Mouse (Mus musculus) liver, embryonic 12.5 days (tissue): ENCODE data around the gene Hist1h3i. TPM values are rescaled to one million over a fixed set of nuclear protein-coding genes. Genes with fewer than 3 reads are reported as not detected.
A peak's percentile ranks its signal among the peaks of the same experiment; 100 is the strongest.
"Not testable (repeated sequence)": the region's sequence is repeated elsewhere in the genome, so short reads cannot be mapped to it uniquely, and the experiment has no call there.

ENCODE experiments used
- ATAC-seq: fragments of 200-750 bp; cut with Nextera tagmentation; 2 replicates; pipeline ENCODE4 v1.8.0; 2017; ENCODE audit warnings: moderate number of reproducible peaks, mild to moderate bottlenecking, moderate library complexity
- H3K27ac ChIP-seq: fragments of 300-500 bp; sonication (generic); 2 replicates; pipeline ENCODE4 v1.5.1; 2016; ENCODE audit warnings: mild to moderate bottlenecking
- H3K27me3 ChIP-seq: fragments of 300-500 bp; sonication (generic); replicated peaks from 2 replicates; pipeline ENCODE4 v1.6.1; 2016; ENCODE audit warnings: mild to moderate bottlenecking, moderate library complexity
- H3K36me3 ChIP-seq: fragments of 300-500 bp; sonication (generic); 2 replicates; pipeline ENCODE4 v1.6.1; 2016; ENCODE audit warnings: mild to moderate bottlenecking, moderate library complexity
- H3K4me1 ChIP-seq: fragments of 300-500 bp; sonication (generic); 2 replicates; pipeline ENCODE4 v1.6.1; 2016
- H3K4me2 ChIP-seq: fragments of 300-500 bp; sonication (generic); 2 replicates; pipeline ENCODE4 v1.6.1; 2016; ENCODE audit warnings: mild to moderate bottlenecking, moderate library complexity
- H3K4me3 ChIP-seq: fragments of 300-500 bp; sonication (generic); 2 replicates; pipeline ENCODE4 v1.5.1; 2016; ENCODE audit warnings: mild to moderate bottlenecking, moderate library complexity
- H3K9ac ChIP-seq: fragments of 300-500 bp; sonication (generic); 2 replicates; pipeline ENCODE4 v1.6.1; 2016; ENCODE audit warnings: mild to moderate bottlenecking, moderate library complexity
- H3K9me3 ChIP-seq: fragments of 300-500 bp; sonication (generic); replicated peaks from 2 replicates; pipeline ENCODE4 v1.6.1; 2016; ENCODE audit warnings: mild to moderate bottlenecking, moderate library complexity
- WGBS: fragments of 180-500 bp; shearing (Covaris S2); methylation state at CpG from one replicate; pipeline ENCODE4 v1.1.7; 2016; ENCODE audit not compliant: insufficient replicate concordance; 5-methylcytosine and 5-hydroxymethylcytosine counted together
- polyA plus RNA-seq: library from polyadenylated mRNA; unstranded; fragments of >200 nt; fragmentation: Nextera tagmentation; extraction: Ambion mirVana; gene quantifications from 2 replicates; pipeline ENCODE4 v1.2.1, GENCODE M21; 2016

Gene Hist1h3i
- polyA plus RNA-seq: 169 and 188 TPM in 2 replicates

DNA sequence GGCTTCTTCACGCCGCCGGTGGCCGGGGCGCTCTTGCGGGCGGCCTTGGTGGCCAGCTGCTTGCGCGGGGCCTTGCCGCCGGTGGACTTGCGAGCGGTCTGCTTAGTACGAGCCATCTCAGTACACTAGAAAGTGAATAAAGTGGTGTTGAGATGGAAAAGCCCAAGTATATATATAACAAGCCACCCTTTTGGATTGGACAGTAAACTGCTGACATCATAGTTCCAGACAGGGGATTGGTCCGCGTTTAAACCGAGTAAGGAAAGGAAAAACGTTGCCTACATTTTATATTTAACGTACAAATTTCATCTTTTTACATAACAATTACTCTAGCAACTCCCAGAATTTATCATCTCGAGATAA lies at the start of gene Hist1h3i:
TSS of gene Hist1h3i (minus strand) at position 116 of the 363 bp plus-strand sequence.
- Histone ChIP-seq H3K4me1 (peaks cover 59% of the 10 kb centered on the region), H3K27ac (peak within 1 kb of the TSS; percentile 100), H3K9ac (peak within 1 kb of the TSS; percentile 82), H3K9me3 (no peaks in the 10 kb centered on the region), H3K36me3 (no peaks in the 10 kb centered on the region), H3K4me3 (peak within 1 kb of the TSS; percentile 55), H3K4me2 (peak within 1 kb of the TSS; percentile 87), H3K27me3 (no peaks in the 10 kb centered on the region)
- under 1% methylated on average over 20 of the region's 20 CpGs for WGBS
- peak; percentile 52 for ATAC-seq

- H3K4me1 ChIP-seq: peaks cover 18% of the 10 kb centered on the region
- peak within 1 kb of the TSS; percentile 22; the same call in 1 of the 2 replicates for H3K4me3 ChIP-seq
- peak; percentile 70 for ATAC-seq
- peak within 1 kb of the TSS; percentile 84 for H3K27ac ChIP-seq
- 2% methylated on average over 29 of the region's 58 CpGs for WGBS
- H3K27me3 ChIP-seq, H3K36me3 ChIP-seq, H3K9me3 ChIP-seq: not testable (repeated sequence)
- H3K4me2 ChIP-seq: peak within 1 kb of the TSS; percentile 49
- H3K9ac ChIP-seq: peak within 1 kb of the TSS; percentile 56; the same call in 1 of the 2 replicates
These were observed 48.5 kb upstream of the Hist1h3i start, which contains the start of gene Hist1h4n for GRCm38 (mm10) chr13:21831418-21832394. Gene Hist1h4n, minus strand, starts transcription at chr13:21832196.

GRCm38 (mm10) chr13:21830344-21830743 lies 47.2 kb upstream of the Hist1h3i start:
- peak overlapping the region; percentile 60 for H3K4me2 ChIP-seq
- 74% methylated on average over 10 of the region's 10 CpGs for WGBS
- peak overlapping the region; percentile 63 for H3K9ac ChIP-seq
- H3K27ac ChIP-seq: peak overlapping the region; percentile 82
- peaks cover 18% of the 10 kb centered on the region for H3K4me1 ChIP-seq
- H3K9me3 ChIP-seq: no peaks in the 10 kb centered on the region
- no peak for ATAC-seq
- no peaks in the 10 kb centered on the region for H3K27me3 ChIP-seq
- H3K36me3 ChIP-seq: peaks cover 5% of the 10 kb centered on the region
- H3K4me3 ChIP-seq: peak overlapping the region; percentile 38

GRCm38 (mm10) chr13:21828511-21828910 lies 45.3 kb upstream of the Hist1h3i start:
- Histone ChIP-seq H3K27ac (peak overlapping the region; percentile 82; the same call in 1 of the 2 replicates), H3K9me3 (no peaks in the 10 kb centered on the region), H3K36me3 (peaks cover 5% of the 10 kb centered on the region), H3K9ac (0 out of 2 replicates have a peak overlapping the region, but pooled peaks have one; percentile 6), H3K4me1 (peaks cover 18% of the 10 kb centered on the region), H3K27me3 (no peaks in the 10 kb centered on the region), H3K4me3 (no peak overlapping the region), H3K4me2 (no peak overlapping the region)
- 79% methylated on average over 3 of the region's 3 CpGs for WGBS
- no peak for ATAC-seq

DNA sequence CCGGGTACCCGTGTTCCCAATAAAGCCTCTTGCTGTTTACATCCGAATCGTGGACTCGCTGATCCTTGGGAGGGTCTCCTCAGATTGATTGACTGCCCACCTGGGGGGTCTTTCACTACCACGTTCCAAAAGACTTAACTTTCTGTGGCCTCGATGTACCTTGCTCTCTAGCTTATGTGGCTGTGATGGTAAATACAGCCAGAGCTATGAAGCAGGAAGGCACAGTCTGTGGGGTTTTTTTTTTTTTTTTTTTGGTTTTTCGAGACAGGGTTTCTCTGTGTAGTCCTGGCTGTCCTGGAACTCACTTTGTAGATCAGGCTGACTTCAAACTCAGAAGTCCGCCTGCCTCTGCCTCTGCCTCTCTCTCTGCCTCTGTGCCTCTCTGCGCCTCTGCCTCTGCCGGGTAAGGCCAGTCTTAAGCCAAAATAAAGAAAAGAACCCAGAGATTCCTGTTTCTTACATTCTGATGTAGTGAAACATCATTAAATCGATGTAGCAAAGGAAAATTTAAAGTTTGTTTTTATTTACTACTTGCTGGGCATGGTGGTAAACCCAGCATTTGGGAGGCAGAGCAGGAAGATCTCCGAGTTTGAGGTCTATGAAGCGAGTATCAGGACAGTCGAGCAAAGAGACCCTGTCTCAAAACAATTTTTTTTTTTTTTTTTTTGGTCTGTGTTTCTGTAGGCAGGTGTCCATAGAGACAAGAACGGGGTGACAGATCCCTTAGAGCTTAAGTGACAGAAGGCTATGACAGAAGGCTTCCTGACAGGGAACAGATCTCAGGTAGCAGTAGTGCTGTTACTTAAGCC lies 37.1 kb upstream of the Hist1h3i start:
- H3K27me3 ChIP-seq, H3K9me3 ChIP-seq, H3K4me2 ChIP-seq, H3K4me1 ChIP-seq, H3K27ac ChIP-seq, H3K36me3 ChIP-seq, H3K4me3 ChIP-seq, H3K9ac ChIP-seq: not testable (repeated sequence)
- 73% methylated on average over 6 of the region's 16 CpGs for WGBS
- peak; percentile 57; the same call in 1 of the 2 replicates for ATAC-seq

DNA sequence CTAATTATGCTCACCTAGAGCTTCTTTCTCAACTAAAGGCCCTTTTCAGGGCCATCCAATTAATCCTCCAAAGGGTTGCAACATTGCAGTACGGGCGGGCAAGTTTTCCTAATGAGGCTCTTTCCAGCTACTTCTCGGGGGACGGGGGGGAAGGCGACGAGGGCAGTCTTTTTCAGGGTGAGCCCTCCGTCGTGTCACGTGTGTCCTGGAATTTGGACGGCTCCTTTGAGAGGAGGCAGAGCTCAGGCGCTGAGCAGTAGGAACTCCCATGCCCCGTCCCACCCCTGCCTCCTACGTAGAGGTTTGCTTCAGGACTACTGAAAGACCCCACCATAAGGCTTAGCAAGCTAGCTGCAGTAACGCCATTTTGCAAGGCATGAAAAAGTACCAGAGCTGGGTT lies 28.9 kb upstream of the Hist1h3i start:
- peak overlapping the region; percentile 28 for H3K4me3 ChIP-seq
- H3K36me3 ChIP-seq, H3K4me1 ChIP-seq, H3K9me3 ChIP-seq, H3K27me3 ChIP-seq: not testable (repeated sequence)
- under 1% methylated on average over 14 of the region's 14 CpGs for WGBS
- H3K4me2 ChIP-seq: peak overlapping the region; percentile 51
- H3K9ac ChIP-seq: peak overlapping the region; percentile 59
- ATAC-seq: peak; percentile 65
- peak overlapping the region; percentile 88 for H3K27ac ChIP-seq

DNA sequence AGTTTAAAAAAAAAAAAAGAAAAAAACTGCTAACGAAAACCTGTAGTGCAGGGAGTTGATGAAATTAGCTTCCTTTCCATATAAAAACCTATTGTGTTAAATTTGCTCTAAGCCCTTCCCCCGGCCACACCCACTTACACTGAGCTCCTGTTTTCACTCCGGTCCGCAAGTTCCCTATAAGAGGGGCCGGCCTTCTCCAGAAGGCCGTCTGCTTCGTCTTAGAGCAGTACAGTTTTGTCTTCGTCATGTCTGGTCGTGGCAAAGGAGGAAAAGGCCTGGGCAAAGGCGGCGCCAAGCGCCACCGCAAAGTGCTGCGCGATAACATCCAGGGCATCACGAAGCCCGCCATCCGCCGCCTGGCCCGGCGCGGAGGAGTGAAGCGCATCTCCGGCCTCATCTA lies 28.4 kb upstream of the Hist1h3i start, which contains the start of gene Hist1h4m:
TSS of gene Hist1h4m (plus strand) at position 208 of the 400 bp plus-strand sequence.
- WGBS: no CpG with 5 or more reads among the region's 24 CpGs
- not testable (repeated sequence) for H3K27me3 ChIP-seq
- H3K4me3 ChIP-seq: peak within 1 kb of the TSS; percentile 28

DNA sequence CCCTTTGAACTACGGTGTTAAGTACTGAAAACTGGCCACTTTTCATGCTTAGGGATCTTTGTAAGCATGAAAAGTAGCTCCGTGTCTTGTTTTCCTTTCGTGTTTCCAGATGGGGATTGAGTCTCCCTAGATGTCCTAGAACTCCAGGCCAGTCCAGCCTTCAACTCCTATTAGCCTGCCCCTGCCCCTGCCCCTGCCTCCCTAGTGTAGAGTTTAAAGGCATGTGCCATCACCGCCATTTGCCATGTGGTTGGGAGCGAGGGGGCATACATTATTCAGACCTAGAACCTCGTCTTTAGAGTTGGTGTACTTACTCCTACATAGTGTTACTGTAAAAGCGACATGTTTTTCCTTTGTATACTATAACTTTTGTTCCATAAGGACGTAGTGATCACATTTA lies 27.9 kb upstream of the Hist1h3i start:
- WGBS: no CpG with 5 or more reads among the region's 8 CpGs

More for the DNA sequence above, 28.4 kb upstream of the Hist1h3i start, which contains the start of gene Hist1h4m:
- Histone ChIP-seq H3K27ac (peak within 1 kb of the TSS; percentile 88), H3K4me2 (peak within 1 kb of the TSS; percentile 51), H3K9ac (peak within 1 kb of the TSS; percentile 59)
- H3K36me3 ChIP-seq, H3K9me3 ChIP-seq, H3K4me1 ChIP-seq: not testable (repeated sequence)
- ATAC-seq: peak; percentile 17

GRCm38 (mm10) chr13:21810073-21810472 lies 26.9 kb upstream of the Hist1h3i start, which contains the start of the genes Hist1h2bq and Hist1h2ao:
Gene Hist1h2bq, minus strand, starts transcription at chr13:21810197.
Gene Hist1h2ao, plus strand, starts transcription at chr13:21810465.
- H3K4me1 ChIP-seq, H3K27me3 ChIP-seq, H3K4me3 ChIP-seq, H3K4me2 ChIP-seq, H3K36me3 ChIP-seq, H3K9me3 ChIP-seq, H3K27ac ChIP-seq, H3K9ac ChIP-seq: not testable (repeated sequence)
- peak; percentile 89 for ATAC-seq
- WGBS: no CpG with 5 or more reads among the region's 23 CpGs

More for the DNA sequence above, 27.9 kb upstream of the Hist1h3i start:
- not testable (repeated sequence) for H3K27ac ChIP-seq, ATAC-seq, H3K9ac ChIP-seq, H3K4me2 ChIP-seq, H3K27me3 ChIP-seq, H3K36me3 ChIP-seq, H3K4me1 ChIP-seq, H3K4me3 ChIP-seq, H3K9me3 ChIP-seq

DNA sequence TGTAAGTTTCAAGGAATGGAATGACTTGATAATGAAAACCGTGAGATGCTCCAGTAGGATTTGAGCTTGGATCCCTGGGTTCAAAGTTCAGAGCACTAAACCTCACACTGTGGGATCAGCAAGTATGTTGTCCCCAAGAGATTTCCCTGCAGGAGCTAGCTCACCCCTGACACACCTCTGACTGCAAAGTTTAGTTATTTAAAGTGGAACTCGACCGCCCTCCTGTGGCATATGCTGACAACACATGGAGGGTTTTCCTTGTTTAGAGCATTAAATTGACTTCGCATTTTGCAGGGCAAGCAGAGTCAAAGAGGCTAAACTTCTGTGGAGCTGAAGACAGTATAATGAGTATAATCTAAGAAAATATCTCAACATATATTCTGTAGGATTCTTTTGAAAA lies 19.9 kb upstream of the Hist1h3i start:
- not testable (repeated sequence) for H3K9ac ChIP-seq, H3K4me1 ChIP-seq, H3K36me3 ChIP-seq, H3K27ac ChIP-seq, H3K9me3 ChIP-seq, H3K4me2 ChIP-seq, H3K27me3 ChIP-seq, H3K4me3 ChIP-seq
- peak; percentile 70 for ATAC-seq
- WGBS: no CpG with 5 or more reads among the region's 4 CpGs

DNA sequence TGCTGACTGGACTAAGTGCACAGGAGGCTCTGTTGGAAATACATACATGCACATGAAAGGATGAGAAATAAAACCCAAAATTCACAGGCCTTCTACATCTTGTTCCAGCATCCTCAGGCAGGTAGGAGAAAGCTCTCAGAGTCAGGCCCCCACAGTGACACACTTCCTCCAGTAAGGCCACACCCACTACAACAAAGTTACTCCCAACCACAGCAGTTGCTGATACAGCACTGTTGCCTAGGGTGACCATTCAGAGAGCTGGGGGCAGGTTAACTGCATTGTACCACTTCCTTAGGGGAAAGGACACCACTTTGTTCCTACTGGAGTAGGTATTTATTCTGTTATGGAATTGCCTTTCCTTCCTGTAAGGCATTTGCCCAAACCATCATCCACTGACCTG lies 14.0 kb upstream of the Hist1h3i start:
- H3K9ac ChIP-seq, H3K4me3 ChIP-seq, H3K27ac ChIP-seq, H3K4me1 ChIP-seq, H3K4me2 ChIP-seq, H3K9me3 ChIP-seq, H3K36me3 ChIP-seq, H3K27me3 ChIP-seq: not testable (repeated sequence)
- ATAC-seq: peak; percentile 83
